Mouse (Mus musculus) Muller cell, postnatal 12 days (primary cell): Measurements from ENCODE around the gene Vgll4.

Source experiments
- DNase-seq: peaks from one replicate; pipeline ENCODE4 v3.0.0-alpha.2; 2015; ENCODE audit errors: inconsistent ontology term

Gene Vgll4

DNA sequence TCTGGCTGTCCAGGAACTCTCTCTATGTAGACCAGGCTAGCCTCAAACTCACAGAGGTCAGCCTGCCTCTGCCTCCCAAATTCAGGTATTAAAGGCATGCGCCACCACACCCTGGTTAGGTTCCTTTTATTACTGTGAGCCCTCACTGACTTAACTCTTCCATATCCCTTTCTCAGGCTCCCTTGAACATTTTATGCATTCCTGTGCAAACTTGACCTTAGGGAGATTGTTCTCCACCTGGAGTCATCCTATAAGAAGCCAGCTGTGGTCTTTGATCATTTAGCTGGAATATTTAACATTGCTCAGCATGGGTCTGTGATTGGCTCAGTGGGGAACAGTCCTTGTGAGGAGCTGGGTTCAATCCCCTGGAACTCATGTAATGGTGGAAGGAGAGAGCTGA, 4.5 kb upstream of the Vgll4 start:
- no peak for DNase-seq

DNA sequence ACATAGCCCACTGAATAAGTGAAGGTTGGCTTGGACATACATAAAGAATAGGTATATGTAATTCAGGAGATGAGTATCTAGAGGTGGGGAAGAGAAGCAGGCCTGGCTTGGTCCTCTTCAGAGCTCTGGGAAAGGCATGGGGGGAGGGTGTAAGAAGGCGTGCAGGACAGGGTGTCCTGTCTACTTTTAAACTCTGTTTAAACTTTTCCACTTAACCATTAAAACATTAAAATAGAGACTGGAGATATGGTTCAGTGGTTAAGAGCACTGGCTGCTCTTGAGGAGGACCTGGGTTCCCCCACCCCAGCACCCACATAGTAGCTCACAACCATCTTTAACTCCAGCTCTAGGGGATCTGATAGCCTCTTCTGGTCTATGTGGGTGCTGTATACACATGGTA, 3.2 kb upstream of the Vgll4 start:
- no peak for DNase-seq

DNA sequence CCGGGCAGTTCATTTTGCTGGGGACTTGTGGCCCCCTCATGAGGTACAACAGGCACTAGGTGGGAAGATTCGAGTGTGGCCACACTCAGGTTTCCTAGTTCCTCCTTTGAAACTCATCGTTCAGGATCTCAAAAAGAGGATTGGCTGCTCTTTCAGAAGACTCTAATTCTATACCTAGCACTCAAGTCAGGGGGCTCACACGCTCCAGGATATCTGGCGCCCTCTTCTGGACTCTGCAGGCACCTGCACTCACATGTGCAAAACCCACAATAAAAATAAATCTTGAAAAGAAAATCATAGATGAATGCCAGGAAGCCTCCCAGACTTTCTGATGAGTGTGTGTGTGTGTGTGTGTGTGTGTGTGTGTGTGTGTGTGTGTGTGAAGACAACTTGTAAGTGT, 1.1 kb upstream of the Vgll4 start:
- DNase-seq, result no peak

DNA sequence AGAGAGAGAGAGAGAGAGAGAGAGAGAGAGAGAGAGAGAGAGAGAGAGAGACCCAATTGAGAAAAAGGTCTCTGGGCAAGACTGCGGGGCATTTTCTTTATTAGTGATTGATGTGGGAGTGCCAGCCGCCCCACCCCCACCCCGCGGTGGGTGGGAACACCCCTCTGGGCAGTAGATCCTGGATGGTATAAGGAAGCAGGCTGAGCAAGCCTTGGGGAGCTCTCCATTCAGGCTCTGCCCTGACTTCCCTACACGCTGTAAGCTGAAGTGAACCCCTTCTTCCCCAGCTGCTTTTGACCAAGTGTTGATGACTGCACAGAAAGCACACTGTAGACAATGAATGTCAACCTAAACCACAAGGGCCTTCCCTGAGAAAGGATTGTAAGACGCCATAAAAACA, 592 bp upstream of the Vgll4 start:
- no peak for DNase-seq

DNA sequence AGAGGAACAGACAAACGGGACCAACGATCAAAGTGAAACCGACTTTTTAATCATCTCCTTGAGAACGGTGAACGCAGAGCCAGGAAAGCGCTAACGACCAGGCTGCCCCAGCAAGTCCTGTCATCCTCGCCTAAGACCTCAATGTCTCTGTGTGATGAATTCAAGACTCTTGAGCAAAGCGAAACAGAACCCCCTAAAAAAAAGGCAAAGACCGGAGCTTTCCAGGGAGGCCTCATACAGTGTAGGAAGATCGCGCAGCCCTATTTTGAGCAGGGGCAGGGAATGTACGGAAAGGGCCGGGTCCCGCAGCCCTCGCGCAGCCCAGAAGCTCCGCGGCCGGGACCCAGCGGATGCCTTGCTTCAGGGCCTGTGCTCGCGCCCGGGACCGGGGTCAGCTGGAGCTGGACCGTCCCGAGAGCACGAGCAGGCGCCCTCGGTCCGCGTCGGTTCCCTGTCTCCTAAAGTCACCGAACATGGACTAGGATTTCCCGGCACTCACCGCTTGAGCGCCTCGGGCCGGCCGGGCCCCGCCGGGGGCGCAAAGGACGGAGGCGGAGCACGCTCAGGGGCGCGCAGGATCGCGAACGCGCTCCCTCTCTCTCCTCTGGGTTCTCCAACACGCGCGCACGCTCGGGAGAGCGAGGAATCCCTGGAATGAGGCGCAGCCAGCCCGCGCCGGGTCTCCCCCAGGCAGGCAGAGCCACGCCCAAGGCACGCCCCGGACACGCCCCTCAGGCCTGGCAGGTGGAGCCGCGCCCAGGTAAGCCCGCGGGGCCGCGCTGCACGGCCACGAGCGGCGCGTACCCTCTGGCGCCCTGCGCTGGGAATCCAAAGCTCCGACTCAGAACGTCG, 1.2 kb downstream of the Vgll4 start:
- DNase-seq, result peak; percentile 94

DNA sequence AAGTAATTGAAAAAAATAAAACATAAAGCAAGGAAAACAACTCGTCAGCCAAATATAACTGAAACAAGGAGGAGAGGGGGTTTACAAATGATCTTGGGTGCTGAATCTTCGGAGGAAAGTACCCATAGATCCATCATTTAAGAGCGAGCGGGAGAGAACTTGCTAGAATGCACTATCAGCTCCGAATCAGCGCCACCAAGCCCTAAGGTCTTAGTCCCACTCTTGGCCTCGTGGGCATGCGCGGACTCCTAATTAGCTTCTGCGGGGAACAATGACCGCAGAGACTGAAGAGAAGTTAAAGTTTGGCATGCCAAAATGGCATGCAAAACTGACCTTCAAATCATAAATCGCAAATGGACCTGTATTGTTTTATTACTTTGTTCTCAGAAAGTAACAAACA, 2.2 kb downstream of the Vgll4 start:
- DNase-seq, result peak; percentile 58

DNA sequence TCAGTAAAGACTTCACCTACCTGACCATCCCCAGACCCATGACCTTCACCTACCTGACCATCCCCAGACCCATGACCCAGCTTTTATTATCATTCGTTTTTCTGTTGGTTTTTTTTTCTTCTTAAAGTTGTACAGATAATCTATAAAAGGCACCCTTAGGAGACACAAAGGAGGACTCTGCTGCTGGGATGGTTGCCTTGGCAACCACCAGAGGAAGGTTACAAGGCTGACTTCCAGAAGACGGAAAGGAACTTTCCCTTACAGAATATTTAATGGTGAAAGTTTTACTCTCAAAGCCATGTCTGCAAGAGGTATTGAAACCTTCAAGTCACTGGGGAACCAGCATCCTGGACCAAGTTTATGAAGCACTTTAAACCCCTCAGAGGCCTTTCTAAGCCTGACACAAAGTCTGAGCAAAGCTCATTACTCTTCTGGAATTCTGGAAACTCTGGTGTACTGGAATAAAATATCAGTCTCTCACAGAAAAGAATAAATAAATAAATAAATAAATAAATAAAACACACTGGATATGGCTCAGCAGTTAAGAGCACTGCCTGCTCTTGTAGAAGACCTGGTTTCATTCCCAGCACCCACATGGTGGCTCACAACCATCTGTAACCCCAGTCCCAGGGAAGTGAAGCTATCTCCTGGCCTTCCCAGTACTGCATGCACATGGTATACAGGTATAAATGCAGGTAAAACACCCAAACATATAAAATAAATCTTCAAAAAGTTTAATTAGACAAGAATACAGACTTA, 3.2 kb downstream of the Vgll4 start:
- DNase-seq, result no peak

DNA sequence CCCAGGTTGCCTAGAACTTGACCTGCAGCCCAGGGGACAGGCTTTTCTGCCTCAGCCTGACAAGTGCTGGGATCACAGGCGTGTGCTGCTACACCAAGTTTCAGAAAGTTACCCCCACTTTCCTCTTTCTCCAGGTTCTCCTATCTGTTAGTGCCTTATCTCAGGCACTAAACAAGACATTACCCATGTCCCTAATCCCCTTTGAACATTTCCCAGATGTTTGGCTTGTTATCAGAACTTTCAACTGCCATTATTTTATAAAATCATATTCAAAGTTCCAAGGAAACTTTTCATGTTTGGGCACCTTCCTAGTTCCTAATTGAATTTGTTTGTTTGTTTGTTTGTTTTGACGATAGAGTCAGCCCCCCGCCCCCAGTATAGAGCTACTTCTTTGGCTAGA, 4.0 kb downstream of the Vgll4 start:
- no peak for DNase-seq

DNA sequence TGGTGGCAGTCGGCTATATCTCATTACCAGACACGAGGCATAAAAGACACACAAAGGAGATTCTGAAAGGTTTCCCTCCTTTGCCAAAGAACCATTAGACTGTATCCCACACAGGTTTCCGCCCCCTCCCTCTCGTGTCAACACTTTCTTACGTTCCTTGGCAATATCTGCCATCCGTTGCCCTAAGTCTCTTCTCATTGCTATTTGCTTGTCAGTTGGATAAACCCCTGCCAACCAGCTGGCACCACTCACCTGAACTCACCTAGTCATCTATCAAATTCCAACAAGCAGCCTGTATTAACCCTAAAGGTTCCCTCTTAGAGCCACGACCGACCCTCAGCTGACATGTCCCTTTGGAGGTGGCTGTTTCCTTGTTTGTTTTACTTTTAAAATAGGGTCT, 4.4 kb downstream of the Vgll4 start:
- DNase-seq, result no peak

DNA sequence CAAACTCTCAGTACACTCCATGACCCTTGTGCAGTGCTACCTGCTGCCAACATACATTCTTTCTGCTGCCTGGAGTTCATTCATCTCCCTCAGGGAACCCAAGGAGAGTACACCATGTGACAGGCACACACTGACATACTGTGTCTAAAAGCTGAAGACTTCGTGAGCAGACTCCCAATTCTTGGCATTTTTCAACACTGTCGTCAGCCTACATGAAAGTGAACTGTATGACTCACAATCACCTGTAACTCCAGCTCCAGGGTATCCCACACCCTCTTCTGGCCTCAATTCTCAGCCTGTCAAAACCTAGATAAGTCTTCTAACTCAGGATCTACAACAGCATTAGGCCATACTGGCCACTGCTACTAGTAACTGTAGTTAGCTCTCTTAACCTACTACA, 5.6 kb downstream of the Vgll4 start:
- peak; percentile 72 for DNase-seq

DNA sequence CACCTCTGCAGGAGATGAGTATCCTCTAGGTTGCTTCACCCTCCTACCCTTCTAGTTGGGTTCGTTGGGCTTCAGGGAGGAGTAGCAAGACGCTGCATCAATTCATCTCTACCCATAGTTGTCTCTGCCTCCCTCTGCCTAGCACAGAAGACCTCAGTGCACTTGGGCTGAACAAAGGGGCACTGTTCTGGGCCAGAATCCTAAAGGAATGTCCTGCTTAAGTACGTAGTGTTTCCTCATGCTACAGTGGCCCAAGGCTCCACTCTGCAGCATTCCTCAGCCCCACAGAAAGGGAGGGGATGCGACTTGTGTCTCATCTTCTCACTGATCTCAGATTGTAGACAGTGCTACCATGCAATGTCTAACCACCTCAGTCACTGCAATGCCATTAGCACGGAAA, 6.2 kb downstream of the Vgll4 start:
- peak; percentile 75 for DNase-seq

DNA sequence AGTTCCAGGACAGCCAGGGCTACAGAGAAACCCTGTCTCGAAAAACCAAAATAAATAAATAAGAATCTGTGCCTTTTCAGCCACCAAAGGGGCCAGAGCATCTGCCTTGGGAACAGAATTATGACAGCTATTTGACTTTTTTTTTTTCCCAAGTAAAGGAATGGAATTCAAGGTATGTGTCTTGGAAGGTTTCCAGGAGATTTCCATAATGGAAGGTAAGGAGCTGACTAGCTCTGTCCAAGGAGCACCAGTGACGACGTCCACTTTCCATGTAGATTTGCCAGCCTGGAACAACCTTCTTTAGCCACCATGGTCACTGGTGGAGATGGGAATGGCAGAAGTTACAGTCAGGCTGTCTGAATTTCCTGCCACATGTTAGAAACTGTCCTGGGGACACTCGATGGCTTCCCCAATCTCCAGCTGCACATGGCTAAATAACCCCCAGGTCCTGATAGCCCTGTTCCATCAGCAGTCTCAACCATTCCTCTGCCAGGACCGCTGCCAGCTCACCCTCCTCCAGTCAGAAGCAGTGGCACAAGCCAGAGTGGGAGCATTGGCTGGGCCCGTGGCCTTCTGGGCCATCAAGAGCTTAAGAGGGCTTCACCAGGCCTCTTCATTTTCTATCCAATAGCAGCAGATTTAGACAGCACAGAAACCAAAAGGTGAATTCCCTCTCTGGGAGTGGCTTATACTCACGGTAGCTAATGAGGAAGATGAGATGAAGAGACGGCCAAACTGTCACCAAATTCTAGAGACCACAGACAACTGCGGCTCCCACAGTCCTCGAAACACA, 8.3 kb downstream of the Vgll4 start:
- peak; percentile 40 for DNase-seq

DNA sequence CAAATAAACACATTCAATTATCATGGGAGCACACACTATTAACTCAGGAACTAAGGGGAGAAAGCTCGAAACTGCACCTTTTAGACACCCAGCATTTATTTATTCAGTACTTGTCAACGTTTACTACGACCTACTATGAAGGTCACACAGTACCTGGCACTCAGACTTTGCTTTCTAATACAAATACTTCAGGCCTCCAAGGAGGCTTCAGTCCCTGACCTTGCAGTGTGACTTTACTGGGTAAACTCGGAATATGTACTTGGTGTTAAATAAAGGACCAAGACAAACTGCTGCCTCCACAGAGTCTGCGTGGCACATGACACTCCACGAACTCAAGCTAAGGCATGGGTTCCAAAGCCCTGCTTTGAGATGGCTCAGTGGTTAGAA, 10.8 kb downstream of the Vgll4 start:
- DNase-seq, result no peak

DNA sequence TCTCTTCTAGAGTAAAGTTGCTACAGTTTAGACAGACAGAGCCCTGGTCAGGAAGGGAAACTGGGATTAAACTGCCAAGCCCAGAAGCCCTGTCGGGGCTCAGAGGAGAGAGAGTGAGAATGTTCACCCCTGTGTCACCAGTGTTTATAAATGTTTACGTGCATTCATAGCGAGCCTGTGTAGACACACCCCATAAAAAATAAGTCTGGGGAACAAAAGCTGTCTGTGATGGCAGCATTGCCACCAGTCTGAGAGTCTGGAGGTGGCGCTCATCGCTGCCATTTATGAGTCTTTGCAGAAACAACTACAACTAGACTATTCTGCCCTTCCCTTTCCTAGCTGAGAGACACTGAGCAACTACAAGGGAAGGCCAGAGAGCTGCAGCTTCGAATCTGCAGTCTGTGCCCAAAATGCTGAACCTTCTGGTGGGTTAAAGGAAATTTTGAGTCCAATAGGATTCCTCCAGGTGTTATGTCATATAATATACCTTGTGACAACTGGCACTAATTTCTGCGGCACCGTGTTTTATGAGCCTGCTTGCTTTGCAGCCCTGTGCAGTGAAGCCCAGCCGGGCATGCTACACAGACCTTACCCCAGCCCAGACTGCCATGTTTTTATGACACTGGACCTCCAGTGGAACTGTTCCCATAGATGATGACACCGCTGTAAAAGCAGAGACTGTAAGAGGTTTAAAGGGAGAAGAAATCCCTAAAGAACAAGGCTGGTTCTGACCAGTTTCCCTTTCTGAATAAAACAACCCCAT, 11.4 kb downstream of the Vgll4 start:
- DNase-seq, result no peak

DNA sequence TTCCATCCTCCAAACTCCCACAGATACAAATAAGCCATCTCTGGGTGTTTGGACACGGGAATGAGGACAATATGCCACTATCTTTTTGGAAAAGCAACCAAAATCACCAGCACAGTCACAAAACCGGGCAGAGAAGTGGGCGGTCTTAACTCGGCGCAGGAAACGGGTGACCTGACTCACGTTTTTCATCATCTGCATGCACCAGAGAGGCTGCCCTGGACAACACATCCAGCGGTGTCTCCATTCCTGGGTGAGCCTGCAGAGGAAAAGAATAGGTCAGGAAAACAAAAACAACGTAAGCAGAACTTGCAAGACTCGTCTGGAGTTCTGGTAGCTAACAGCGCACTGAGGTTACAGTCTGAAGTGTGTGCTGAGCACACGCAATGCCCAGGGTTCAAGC, 12.0 kb downstream of the Vgll4 start:
- DNase-seq, result no peak

DNA sequence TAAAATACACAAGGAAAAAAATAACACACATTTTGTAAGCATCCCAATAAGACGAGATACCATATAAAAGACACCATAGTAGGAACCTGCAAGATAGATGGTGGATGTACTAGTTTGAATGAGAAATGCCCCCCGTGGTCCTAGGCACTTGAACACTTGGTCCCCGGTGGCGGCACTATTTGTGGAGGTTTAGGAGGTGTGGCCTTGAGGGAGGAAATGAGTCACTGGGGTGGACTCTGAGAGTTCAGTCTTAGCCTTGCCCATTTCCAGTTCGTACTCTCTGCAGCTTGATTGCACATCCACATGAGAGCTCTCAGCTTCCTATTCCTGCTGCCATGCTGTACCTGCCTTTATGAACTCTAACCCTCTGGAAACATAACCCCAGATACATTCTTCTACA, 15.3 kb downstream of the Vgll4 start:
- no peak for DNase-seq

DNA sequence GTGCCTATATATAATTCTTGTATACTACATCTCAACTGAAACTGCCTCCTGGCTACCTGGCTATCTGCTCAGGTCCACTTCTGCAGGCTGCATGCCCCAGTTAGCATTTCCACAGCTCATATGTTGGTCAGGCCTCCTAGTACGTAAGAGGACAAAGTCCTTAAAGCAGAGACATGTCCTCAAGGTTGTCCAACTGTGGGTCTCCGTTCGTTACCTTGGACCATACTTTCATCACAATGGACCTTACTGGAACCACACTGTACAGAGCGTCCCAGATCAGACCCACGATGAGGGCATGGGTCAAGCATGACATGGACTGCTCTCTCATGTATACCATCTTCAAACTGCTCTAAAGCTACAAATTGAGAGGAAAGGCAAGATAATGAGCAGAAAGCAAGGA, 16.2 kb downstream of the Vgll4 start:
- no peak for DNase-seq

DNA sequence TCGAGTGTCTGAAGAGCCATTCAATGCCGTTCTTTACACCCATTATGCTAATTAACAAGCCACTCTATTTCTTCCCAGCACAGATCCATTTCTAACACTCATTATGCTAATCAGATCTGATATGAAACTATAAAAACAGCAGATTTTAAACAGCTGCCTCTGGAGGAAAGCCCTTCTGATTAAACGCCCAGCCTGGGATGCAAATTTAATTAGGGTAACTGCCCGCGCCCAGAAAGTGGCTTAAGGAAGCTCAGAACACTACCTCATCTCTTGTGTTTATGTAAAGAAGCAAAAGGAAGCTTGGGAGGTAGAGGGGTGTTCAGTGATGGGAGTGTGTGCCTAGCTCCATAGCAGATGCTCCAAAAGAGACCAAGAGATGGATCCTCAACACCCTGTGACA, 17.4 kb downstream of the Vgll4 start:
- DNase-seq, result no peak

DNA sequence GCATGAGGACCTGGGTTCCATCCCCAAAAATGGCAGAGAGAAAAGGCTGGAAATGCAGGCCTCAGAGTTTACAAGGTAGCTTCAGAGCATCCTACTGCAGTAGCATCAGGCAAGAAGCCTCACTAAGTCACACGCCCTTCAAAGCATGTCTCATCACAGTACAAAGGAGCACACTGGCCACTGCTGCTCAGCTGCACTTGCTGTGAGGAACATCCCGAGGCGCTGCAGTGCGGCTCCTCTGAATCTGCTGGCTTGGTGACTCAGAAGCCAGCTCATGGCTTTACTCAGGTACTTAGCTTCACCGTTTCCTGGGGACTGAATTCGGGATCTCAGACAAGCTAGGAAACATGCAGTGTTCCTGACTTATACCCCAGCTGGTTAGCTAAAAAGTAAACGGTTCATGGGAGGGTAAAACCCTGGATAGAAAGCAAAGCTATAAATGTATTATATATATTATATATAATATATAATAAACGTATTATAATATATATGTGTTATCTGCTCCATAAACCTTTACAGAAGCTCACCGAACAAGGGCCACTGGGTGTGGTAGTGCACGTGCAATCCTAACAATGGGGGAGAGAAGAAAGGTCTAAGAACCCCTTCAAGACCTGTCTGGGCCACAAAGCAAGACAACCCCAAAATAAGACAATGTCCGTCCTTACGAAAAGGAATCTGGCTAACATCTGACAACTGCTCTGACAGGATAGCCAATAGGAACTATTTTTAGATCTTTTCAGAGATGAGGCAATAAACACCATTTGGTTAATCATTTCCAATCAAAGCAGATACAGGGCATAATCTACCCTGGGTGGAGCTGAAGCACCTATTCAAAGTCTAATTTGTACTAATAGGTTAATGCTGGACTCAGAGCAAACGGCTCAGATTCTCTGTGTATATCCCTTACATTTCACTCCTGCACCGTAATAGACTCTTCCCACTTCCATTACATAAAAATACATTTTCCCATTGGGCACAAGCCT, 25.0 kb downstream of the Vgll4 start:
- no peak for DNase-seq

DNA sequence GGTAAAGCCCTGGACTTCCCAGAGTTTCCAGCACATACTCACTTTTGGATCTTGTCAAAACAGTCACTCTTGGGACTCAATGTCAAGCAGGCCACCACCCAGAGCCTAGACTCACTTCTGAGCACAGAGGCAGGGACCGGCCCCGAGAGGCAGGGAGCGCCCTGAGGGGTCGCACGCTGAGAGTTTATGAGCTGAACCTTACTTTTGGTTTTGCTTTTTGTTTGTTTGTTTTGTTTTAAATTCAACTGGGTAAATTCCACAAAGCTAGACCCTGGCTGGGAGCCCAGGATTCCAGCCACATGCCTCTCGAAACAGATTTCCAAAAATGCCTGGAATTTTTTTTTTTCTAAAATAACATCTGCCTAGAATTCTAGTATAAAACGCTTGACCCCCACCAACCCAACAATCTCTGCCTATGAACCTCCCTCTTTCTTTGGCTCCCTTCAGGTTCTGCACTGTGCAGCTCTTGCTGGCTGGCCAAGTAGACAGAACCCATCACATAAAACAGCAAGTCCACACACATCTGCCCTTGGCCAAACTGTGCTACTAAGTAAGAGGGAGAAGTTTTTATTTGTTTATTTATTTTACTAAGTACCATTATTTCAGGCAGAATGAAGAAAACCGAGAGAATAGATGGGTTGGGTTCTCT, 28.5 kb downstream of the Vgll4 start:
- DNase-seq, result peak; percentile 81
